Mouse (Mus musculus) megakaryocyte progenitor cell, adult 5-6 weeks (primary cell): ENCODE results near the gene Bbc3. TPM values are rescaled to one million over a fixed set of nuclear protein-coding genes. Genes with fewer than 3 reads are reported as not detected.

Experiments used
- ATAC-seq: replicated peaks from 2 replicates; pipeline ENCODE4 v1.8.0; 2016; ENCODE audit warnings: mild to moderate bottlenecking, moderate TSS enrichment, inconsistent platforms; ENCODE audit not compliant: poor library complexity
- total RNA-seq, 2 experiments: library from RNA; stranded (forward) in 1 of 2; stranded (reverse) in 1 of 2; fragments of 157-497, 149-512 nt in 1 of 2; fragments of 200-1000 nt in 1 of 2; gene quantifications; 2 replicates each; pipeline versions ENCODE4 v1.2.3 to v1.2.4; 2015 to 2017

Bbc3 gene
- total RNA-seq, 2 experiments from 2014 or later, result 0.25 to 1.2 TPM

DNA sequence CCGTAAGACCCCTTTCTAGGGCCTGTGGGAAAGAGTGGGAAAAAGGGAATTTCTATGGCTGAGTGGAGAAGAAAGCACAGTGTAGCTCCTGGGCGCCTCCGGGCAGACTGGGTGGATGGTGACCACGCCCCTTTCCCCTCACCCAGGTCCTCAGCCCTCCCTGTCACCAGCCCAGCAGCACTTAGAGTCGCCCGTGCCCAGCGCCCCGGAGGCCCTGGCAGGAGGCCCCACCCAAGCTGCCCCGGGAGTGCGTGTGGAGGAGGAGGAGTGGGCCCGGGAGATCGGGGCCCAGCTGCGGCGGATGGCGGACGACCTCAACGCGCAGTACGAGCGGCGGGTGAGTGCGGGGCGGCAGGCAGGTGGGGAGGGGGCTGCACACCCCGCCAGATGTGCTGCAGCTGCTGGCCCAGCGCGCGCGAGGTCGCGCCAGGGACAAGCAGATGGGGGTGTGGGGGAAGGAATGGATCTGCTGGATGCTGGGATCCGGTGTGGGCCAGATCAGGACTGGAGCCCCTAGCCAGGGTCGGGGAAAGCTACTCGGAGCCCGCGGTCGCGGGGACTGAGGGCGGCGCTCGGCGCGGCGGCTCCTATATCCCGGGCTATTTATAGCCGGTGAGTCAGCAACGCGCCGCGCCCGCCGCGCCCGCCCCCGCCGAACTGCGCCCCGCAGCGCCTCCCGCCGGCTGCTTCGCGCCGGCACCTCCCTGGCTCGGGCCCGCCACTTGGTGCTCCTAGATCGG lies 5.5 kb downstream of the Bbc3 start:
- ATAC-seq, result peak; percentile 31

DNA sequence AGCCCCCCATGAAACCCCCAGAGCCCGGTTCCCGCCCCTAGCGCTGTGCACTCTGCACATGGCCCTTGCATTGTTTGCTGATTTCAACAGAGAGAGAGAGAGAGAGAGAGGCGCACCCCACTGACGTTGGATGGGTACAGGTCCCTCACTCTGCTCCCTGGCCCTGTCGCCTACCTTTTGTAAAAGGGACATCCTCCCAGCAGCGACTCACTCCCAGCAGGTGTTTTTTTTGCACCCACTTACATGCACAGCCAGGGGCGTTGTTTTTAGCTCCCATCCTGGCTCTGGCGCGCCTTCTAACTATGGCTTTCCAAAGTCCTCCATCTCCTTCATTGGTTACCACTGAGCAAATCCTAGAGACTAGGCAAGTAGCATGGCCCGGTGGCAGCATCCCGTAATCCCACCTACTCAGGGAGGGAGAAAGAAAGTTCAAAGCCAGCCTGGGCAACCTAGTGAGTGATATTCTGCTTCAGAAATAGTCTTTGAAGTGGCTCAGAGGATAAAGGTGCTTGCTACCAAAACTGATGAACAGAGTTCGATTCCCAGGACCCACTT lies 6.1 kb downstream of the Bbc3 start:
- ATAC-seq, result no peak

DNA sequence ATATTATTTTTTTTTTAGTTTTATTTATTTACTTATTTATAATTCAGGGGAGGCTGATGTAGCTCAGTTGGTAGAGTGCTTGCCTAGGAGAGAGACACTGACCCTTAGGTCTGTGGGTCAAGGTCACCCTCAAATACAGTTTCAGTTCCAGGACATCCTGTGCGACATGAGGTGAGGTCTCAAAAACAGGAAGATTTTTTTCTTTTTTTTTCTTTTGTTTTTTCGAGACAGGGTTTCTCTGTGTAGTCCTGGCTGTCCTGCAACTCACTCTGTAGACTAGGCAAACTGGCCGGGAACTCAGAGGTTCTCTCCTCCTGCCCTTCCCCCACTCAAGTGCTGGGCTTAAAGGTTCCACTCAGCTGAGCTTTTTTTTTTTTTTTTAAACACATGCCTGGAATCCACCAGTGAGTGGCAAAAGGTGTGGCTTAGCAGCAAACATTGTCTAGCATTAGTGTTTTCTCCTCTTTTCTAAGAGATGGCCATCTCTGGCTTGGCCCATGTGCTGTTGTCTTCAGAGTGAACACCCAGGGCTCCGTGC lies 7.1 kb downstream of the Bbc3 start:
- ATAC-seq, result no peak

DNA sequence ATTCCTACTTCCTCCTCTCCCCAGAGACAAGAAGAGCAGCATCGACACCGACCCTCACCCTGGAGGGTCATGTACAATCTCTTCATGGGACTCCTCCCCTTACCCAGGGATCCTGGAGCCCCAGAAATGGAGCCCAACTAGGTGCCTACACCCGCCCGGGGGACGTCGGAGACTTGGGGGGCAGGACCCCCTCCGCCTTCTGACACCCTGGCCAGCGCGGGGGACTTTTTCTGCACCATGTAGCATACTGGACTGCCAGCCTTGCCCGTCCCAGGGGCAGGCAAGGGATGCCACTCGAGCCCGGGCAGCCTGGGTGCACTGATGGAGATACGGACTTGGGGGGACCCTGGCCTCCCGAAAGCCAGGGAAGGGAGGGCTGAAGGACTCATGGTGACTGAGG lies 8.9 kb downstream of the Bbc3 start:
- ATAC-seq, result no peak

DNA sequence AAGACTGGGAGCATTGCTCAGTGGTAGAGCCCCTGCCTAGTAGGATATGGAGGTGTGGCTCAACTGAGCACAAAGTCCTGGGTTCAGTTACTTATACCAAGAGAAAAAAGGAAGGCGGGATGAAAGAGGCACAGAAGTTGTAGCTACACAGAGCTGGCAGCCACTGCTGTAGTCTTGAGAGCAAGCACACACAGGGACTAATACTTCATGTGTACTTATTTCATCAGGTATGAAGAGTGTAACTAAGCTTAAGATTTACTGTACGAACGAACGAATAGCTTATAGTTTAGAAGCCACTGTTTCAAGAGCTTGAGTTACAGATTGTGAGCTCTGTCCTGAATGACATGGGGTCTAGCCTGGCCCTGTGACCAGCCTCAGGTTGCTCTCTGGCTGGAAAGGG lies 11.0 kb downstream of the Bbc3 start:
- no peak for ATAC-seq

DNA sequence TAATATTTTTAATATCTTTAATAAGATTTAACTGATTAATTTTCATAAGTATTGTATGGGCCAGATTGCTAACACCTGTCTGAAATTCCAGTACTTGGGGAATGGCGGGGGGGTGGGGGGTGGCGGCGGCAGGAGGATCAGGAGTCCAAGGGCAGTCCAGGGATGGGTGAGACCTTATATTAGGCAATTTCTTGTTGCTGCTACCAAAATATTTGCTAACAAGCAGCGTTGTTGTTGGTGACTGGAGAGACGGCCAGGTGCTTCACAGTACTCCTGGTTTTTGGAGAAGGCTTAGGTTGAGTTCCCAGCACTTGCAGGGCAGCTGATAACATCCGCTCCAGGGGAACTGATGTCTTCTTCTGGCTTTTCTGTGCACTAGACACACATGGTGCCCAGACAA lies 12.3 kb downstream of the Bbc3 start:
- ATAC-seq, result no peak

DNA sequence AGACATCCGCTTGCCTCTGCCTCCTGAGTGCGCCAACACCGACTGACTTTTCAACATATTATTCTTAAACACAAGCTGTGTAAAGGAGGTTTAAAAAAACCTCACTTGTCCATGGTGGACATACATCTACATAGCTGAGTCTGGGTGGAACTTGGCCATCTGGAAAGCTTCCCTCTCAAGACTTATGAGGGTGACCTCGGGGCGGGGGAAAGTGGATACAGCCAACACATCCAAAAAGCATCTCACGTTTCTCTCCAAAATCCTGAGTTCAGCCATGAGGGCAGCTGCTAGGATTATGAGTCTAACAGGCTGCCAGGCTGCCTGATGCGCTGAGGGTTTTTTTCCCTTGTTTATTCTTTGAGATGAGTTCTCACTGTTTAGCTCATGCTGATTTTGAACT lies 16.5 kb downstream of the Bbc3 start:
- ATAC-seq, result no peak

DNA sequence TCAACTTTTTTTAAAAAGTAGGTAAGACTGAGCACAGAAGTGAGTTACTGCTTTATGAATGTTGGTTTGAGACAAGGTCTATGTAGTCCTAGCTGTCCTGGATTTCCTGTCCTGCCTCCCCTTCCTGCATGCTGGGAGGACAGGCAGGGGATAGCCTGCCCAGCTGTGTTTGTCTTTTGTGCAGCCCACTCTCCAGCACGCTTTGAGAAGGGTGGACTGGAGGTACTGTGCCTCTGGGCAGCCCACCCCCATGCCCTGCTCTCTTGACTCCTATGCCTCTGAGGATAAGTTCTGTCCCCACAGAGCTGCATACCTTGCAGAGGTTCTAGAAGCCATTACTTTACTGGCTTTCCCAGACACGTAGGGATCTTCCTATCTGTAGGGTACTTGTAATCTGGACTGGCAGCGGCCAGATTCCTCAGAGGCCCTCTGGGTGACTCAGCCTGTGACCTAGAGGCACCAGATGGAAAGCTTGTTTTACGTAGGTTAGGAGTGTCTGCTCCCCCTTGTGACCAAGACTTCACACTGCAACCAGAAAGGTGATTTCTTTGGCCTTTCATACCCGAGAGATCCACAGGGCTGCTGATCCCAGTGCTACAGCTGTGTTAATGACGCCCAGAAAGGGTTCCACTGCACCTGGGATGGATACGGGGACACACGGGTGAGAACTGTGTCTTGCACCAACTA lies 17.9 kb downstream of the Bbc3 start:
- ATAC-seq, result peak; percentile 98

DNA sequence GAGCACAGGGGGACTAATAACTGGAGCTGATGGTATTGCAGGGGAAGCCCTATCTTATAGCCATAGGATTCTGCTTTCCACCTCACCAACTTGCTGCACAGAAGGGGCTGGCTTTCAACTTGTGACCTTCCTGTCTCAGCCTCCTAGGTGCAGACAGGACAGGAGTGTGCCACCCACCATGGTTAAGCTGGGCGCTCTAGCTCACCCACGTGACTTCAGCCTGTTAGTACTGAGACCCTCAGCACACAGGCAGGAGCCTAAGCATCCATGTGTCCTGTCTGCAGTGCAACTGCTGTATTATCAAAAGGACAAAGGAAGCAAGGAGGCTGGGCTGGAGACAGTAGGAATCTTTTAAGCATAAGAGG lies 18.4 kb downstream of the Bbc3 start:
- ATAC-seq, result 0 out of 2 replicates have a peak, but pooled peaks have one; percentile 7

DNA sequence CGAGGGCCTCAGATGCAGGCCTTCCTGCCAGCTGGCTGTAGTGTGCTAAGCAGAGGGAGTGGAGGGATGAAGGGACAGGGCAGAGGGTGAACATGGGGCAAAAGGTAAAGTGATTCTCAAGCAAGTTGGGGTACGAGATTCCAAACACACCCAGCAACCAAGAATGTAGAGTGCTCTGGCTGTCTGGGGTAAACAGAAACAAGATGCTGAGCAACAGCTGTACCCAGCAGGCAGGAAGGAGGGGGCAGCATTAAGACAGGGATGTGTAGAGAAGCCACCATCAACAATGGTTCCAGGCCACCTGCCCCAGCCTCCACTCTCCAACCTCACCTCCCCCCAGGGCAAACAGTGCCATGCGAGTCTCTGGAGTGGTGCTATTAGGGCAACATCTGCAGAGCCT lies 21.0 kb downstream of the Bbc3 start:
- ATAC-seq, result no peak

DNA sequence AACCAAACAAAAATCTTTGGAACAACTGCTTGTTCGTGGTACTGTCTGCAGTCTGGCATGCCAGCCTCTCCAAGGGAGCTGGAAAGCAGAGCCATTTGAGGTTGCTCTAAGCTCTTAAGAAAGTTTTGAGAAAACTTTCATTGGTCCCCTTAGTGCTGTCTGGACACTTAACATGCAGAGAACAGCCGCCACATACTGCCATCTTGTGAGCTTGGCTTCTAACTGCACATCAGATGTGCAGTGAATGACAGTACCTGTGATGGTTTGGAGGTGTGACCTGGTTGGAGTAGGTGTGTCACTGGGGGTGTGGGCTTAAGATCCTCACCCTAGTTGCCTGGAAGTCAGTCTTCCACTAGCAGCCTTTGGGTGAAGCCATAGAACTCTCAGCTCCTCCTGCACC lies 29.5 kb downstream of the Bbc3 start:
- 0 out of 2 replicates have a peak, but pooled peaks have one; percentile 33 for ATAC-seq

DNA sequence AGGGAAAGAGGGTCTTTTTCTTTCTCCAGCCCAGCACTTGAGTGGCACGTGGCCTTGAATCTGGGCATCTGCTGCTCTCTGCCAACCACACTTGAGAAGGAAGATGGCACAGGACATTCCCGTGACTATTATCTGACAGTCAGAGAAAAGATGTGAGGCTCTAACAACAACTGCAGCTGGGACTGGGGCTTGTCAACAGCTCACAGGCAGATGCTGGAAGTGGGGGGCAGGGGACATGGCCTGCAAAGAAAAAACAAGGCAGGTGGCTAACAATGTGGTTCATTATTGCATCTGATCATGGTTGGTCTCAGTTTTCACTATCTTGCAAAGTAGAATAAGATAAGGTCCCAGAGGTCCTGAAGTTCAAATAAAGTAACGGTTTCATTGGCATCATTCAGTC lies 36.4 kb downstream of the Bbc3 start:
- ATAC-seq, result no peak

DNA sequence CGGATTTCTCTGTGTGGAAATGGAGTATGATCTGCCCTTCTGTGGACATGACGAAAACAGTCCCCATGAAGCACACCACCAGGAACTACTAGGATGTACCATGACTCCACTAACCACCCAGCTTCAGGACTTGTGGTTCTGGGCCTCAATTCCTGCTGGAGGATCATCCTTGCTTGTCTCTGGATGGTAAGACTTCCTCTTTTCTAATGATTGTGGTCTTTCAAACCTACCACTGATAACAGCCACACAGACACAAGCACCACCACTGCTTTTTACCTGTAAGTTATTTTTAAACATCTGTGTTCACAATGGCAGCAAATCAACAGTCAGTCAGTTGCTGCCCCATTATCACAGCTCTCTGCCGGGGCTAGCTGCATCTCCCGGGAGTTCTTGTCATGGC lies 37.1 kb downstream of the Bbc3 start:
- ATAC-seq, result peak; percentile 62; the same call in 1 of the 2 replicates

DNA sequence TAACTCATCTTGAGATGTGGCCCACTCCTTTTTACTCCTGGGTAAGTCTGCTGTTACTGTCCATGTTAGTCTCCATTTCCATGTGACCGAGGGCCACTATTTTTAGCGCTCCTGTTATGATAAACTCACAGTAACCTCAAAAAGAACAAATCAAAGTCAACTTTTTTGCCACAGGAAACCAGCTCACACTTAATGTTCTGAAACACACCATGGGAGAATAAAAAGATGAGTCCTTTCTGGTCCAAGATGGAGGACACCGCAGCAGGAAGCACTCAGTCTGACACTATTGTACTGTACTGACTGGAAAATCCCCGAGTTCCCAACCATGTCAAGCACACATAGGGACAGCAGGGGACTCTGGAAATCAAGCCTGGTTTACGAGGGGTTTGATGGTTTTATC lies 41.8 kb downstream of the Bbc3 start:
- no peak for ATAC-seq

DNA sequence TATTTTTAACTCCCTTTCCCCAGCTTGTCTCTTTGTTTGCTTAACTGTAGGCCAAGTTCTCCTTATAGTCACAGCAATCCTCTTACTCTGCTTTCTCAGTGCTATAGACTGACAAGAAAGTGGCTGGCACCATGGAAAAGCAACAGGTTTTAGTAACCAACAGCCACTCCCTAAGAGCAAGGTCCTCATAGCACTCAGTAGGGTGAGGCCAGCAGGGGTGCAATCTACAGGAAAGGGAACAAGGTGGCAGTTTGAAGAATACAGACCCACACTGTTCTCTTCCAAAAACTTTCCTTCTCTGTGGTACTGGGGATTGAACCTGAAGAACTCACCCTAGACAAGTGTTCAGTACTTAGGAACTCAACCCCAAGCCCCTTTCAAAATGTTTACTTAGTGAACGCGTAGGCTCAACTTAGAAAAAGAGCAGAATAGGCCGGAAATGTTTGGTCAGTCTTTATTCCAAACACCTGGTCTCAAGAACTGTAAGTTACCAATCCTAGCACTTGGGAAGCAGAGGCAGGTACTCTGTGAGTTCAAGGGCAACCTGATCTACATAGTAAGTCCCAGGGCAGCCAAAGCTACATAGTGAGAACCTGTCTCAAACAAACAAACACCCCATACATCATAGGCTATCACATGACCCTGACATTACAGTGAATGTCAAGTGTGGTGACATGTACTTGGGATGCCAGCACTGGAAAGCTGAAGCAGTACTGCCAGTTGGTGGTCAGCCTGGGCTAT lies 47.8 kb downstream of the Bbc3 start:
- no peak for ATAC-seq

DNA sequence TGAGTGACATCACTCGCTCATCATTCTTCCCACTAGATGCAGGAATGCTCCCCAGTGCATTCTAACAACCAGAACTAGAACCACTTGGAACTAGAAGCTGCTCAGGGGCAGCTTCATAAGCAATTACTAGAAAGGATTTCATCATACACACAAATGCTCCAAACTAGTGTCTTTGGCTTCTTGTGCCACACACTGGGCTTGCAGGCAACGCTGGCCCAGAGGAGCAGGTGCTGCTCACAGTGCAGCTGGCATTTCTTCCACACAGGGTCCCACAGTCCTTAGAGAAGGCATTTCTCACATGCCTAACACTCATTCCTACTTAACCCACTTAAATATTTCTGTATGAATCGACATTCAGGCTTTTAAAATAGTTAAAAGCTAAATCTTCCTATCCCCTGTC lies 49.4 kb downstream of the Bbc3 start:
- no peak for ATAC-seq

DNA sequence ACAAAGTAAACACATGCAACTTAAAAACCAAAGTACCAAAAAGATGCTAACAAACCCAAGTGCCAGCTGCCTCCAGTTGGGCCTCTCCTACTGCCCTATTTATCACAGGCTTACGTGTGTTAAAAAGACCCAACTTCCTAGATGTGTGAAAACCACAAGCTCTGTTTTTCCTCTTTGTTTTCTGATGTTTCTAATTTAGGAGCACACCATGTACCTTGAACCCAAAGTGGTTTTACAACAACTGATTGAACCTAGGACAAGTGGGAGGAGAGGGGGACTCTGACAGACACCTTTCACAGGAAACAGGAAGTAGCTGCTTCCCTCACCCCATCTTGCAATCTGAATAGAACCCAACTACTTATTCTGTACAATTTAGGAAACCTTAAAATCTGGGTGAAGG lies 56.1 kb downstream of the Bbc3 start:
- peak; percentile 38; the same call in 1 of the 2 replicates for ATAC-seq

DNA sequence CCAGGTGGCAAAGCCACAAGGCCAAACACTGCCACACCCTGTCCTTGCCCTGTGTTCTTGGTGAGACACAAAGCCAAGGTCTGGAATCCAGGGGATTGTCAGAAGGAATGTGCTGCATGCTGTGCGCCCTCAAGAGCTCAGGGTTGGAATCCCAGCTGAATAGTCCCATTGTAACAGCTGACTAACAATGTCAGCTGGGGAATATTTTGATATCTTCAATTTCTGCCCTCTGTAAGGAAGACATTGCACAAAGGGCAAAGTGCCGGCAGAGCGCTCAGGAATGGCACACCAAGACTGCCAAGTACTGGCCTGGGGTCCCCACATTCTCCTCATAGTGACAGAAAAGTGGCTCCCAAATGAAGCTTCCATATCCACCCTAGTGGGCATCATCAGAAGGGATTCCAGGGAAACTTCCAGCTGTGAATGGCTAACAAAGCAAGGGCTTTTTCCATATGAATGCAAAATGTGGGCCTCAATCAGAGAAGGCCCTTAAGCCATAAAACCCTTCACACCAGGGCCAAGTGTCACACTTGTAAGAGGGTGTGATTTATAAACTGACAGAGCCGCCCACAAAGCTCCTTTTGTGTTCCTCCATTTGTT lies 56.8 kb downstream of the Bbc3 start:
- ATAC-seq, result no peak

DNA sequence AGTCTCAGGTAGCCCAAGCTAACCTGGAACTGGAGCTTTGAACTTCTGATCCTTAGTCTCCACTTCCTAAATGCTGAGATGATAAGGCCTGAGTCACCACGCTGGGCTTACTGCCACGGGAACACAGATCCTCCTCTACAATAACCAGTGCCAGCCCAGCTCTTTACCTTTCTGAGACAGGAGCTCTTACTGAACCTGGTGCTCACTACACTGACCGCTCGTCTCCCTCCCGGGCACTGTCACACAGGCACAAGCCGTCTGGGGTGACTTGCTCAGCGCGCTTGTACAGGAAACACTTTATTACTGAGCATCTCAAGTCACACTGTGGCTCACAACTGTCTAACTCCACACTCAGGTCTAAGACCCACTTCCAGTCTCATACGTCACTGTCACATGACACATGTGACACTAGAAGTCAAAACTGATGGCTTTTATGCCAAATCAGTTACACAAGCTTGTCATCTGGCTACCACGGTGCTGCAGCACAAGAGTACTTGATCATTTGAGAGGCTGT lies 58.0 kb downstream of the Bbc3 start:
- 0 out of 2 replicates have a peak, but pooled peaks have one; percentile 26 for ATAC-seq

DNA sequence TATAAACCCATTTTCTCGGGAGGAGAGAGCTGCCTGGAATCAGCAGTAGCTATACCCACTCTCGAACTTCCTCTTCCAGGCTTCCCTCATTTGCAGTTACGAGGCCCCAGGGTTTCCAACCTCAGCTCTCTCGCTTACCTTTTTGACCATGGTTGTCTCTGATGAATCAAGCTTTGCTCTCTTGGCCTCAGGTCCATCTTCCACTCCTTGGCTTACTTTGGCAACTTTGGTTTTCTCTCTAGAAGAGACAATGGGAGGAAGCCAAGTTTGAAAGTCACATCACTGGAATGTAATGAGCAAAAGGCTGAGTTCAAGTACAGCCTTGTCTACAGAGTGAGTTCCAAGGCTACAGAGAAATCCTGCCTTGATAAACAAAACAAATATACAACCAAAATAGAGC lies 58.5 kb downstream of the Bbc3 start:
- ATAC-seq, result no peak
